Mouse (Mus musculus) small intestine, adult 2 months (tissue): ENCODE measurements around the gene Ap3d1. TPM values are rescaled to one million over a fixed set of nuclear protein-coding genes. Genes with fewer than 3 reads are reported as not detected.

Experiments
- H3K27ac ChIP-seq: fragments of 200-500 bp; 2 replicates; pipeline ENCODE4 v1.5.1; 2012; ENCODE audit warnings: low read depth, low read length, control low read depth, inconsistent platforms; ENCODE audit not compliant: insufficient read depth
- H3K27me3 ChIP-seq: fragments of 200-500 bp; 2 replicates; pipeline ENCODE4 v1.6.1; 2012; ENCODE audit warnings: mild to moderate bottlenecking, moderate library complexity, low read length, inconsistent platforms; ENCODE audit not compliant: control insufficient read depth, insufficient read depth
- H3K36me3 ChIP-seq: fragments of 200-500 bp; 2 replicates; pipeline ENCODE4 v1.6.1; 2012; ENCODE audit warnings: mild to moderate bottlenecking, low read length, control low read depth, inconsistent platforms; ENCODE audit not compliant: control insufficient read depth, insufficient read depth
- H3K4me1 ChIP-seq: fragments of 200-500 bp; 2 replicates; pipeline ENCODE4 v1.6.1; 2012; ENCODE audit warnings: low read length, inconsistent platforms, mixed read lengths; ENCODE audit not compliant: control insufficient read depth, insufficient read depth, insufficient read length
- H3K4me3 ChIP-seq: fragments of 200-500 bp; 2 replicates; pipeline ENCODE4 v1.5.1; 2012; ENCODE audit warnings: low read depth, mild to moderate bottlenecking, control low read depth, inconsistent platforms, low read length, moderate library complexity
- CTCF ChIP-seq: fragments of 200-500 bp; IDR thresholded peaks from 2 replicates; pipeline ENCODE4 v1.5.1; 2012; ENCODE audit warnings: low read depth, mild to moderate bottlenecking, control low read depth, inconsistent platforms, low read length, moderate library complexity, mixed read lengths; ENCODE audit not compliant: insufficient replicate concordance, insufficient read length; ENCODE audit errors: extremely low read depth
- POLR2A ChIP-seq: fragments of 200-500 bp; IDR thresholded peaks from 2 replicates; pipeline ENCODE4 v1.6.1; 2012; ENCODE audit warnings: low read depth, mild to moderate bottlenecking, control low read depth, inconsistent platforms, low read length, moderate library complexity
- WGBS: fragments of 180-500 bp; shearing (Covaris S2); methylation state at CpG from one replicate; pipeline ENCODE4 v1.1.7; 2018; 5-methylcytosine and 5-hydroxymethylcytosine counted together
- polyA plus RNA-seq: library from polyadenylated mRNA; depleted of rRNA; stranded (reverse); fragments of >200 nt; gene quantifications from 2 replicates; pipeline ENCODE4 v1.2.3, GENCODE M21; 2012

The Ap3d1 gene
- polyA plus RNA-seq, 1 experiment: 110 TPM

- Histone ChIP-seq H3K4me3 (no peak overlapping the region), H3K36me3 (no peaks in the 10 kb centered on the region), H3K4me1 (peaks cover 43% of the 10 kb centered on the region; the same call in 1 of the 2 replicates), H3K27ac (peak overlapping the region; percentile 51), H3K27me3 (no peaks in the 10 kb centered on the region)
- TF ChIP-seq CTCF: peak; percentile 76; the same call in 1 of the 2 replicates
- TF ChIP-seq POLR2A: no peak
- WGBS: 25% methylated on average over 5 of the region's 5 CpGs
These were observed 15.7 kb upstream of the Ap3d1 start for GRCm38 (mm10) chr10:80757717-80758116.

- TF ChIP-seq CTCF: no peak
- no peak for TF ChIP-seq POLR2A
- 45% methylated on average over 4 of the region's 4 CpGs for WGBS
- Histone ChIP-seq H3K36me3 (no peaks in the 10 kb centered on the region), H3K27ac (no peak overlapping the region), H3K4me1 (peaks cover 46% of the 10 kb centered on the region; the same call in 1 of the 2 replicates), H3K27me3 (no peaks in the 10 kb centered on the region), H3K4me3 (peak overlapping the region; percentile 8; the same call in 1 of the 2 replicates)
These were observed 14.9 kb upstream of the Ap3d1 start for GRCm38 (mm10) chr10:80756967-80757366.

GRCm38 (mm10) chr10:80756509-80756908 lies 14.4 kb upstream of the Ap3d1 start:
- TF ChIP-seq CTCF (no peak), POLR2A (no peak)
- no peaks in the 10 kb centered on the region for H3K36me3 ChIP-seq
- H3K4me1 ChIP-seq: peaks cover 42% of the 10 kb centered on the region; the same call in 1 of the 2 replicates
- no peaks in the 10 kb centered on the region for H3K27me3 ChIP-seq
- H3K4me3 ChIP-seq: peak overlapping the region; percentile 98
- H3K27ac ChIP-seq: peak overlapping the region; percentile 26; the same call in 1 of the 2 replicates
- WGBS: 30% methylated on average over 2 of the region's 2 CpGs

- no peaks in the 10 kb centered on the region for H3K27me3 ChIP-seq
- H3K27ac ChIP-seq: peak overlapping the region; percentile 41; the same call in 1 of the 2 replicates
- peak overlapping the region; percentile 98 for H3K4me3 ChIP-seq
- peaks cover 38% of the 10 kb centered on the region; the same call in 1 of the 2 replicates for H3K4me1 ChIP-seq
- H3K36me3 ChIP-seq: no peaks in the 10 kb centered on the region
- 10% methylated on average over 3 of the region's 3 CpGs for WGBS
- TF ChIP-seq POLR2A (no peak), CTCF (no peak)
These were observed 14.0 kb upstream of the Ap3d1 start for GRCm38 (mm10) chr10:80756099-80756498.

- Histone ChIP-seq H3K4me1 (peaks cover 36% of the 10 kb centered on the region; the same call in 1 of the 2 replicates), H3K4me3 (peak overlapping the region; percentile 98), H3K27ac (peak overlapping the region; percentile 41), H3K27me3 (no peaks in the 10 kb centered on the region), H3K36me3 (no peaks in the 10 kb centered on the region)
- under 1% methylated on average over 73 of the region's 75 CpGs for WGBS
- TF ChIP-seq CTCF (no peak), POLR2A (no peak)
These were observed 13.4 kb upstream of the Ap3d1 start for GRCm38 (mm10) chr10:80755291-80756015.

- Histone ChIP-seq H3K27me3 (no peaks in the 10 kb centered on the region), H3K27ac (peak within 1 kb of the TSS; percentile 71), H3K4me1 (peaks cover 36% of the 10 kb centered on the region; the same call in 1 of the 2 replicates), H3K4me3 (peak within 1 kb of the TSS; percentile 98), H3K36me3 (no peaks in the 10 kb centered on the region)
- TF ChIP-seq CTCF: no peak
- no peak for TF ChIP-seq POLR2A
- WGBS: under 1% methylated on average over 54 of the region's 57 CpGs
These were observed 12.7 kb upstream of the Ap3d1 start, which contains the start of gene Dot1l for GRCm38 (mm10) chr10:80754594-80755290. Dot1l (plus strand) TSS chr10:80755206.
